Mouse (Mus musculus): ENCODE measurements around the gene Adamts2. TPM values are rescaled to one million over a fixed set of nuclear protein-coding genes. Genes with fewer than 3 reads are reported as not detected.

The Adamts2 gene
- total RNA-seq, 1 experiment from 2014 or later: 5.0 TPM

GRCm38 (mm10) chr11:50671820-50672310, 70.0 kb downstream of the Adamts2 start:
- DNase-seq: no peak

GRCm38 (mm10) chr11:50672866-50673265, 71.0 kb downstream of the Adamts2 start:
- DNase-seq: peak; percentile 64

GRCm38 (mm10) chr11:50673525-50674250, 71.8 kb downstream of the Adamts2 start:
- no peak for DNase-seq

GRCm38 (mm10) chr11:50674390-50674789, 72.5 kb downstream of the Adamts2 start:
- peak; percentile 48 for DNase-seq

GRCm38 (mm10) chr11:50678650-50679049, 76.8 kb downstream of the Adamts2 start:
- DNase-seq: no peak

- DNase-seq: no peak
These were observed 80.1 kb downstream of the Adamts2 start for GRCm38 (mm10) chr11:50681940-50682339.

- no peak for DNase-seq
These were observed 81.9 kb downstream of the Adamts2 start for GRCm38 (mm10) chr11:50683821-50684220.

GRCm38 (mm10) chr11:50688584-50688983, 86.7 kb downstream of the Adamts2 start:
- no peak for DNase-seq

- DNase-seq: no peak
These were observed 87.8 kb downstream of the Adamts2 start for GRCm38 (mm10) chr11:50689672-50690071.

- no peak for DNase-seq
These were observed 98.1 kb downstream of the Adamts2 start for GRCm38 (mm10) chr11:50699971-50700370.

GRCm38 (mm10) chr11:50700496-50700895, 98.6 kb downstream of the Adamts2 start:
- DNase-seq: no peak

- no peak for DNase-seq
These were observed 101.5 kb downstream of the Adamts2 start for GRCm38 (mm10) chr11:50703397-50703796.

- no peak for DNase-seq
These were observed 102.6 kb downstream of the Adamts2 start for GRCm38 (mm10) chr11:50704511-50704910.

GRCm38 (mm10) chr11:50707259-50707658, 105.4 kb downstream of the Adamts2 start:
- no peak for DNase-seq

GRCm38 (mm10) chr11:50713610-50714202, 111.8 kb downstream of the Adamts2 start:
- DNase-seq: no peak

- no peak for DNase-seq
These were observed 113.2 kb downstream of the Adamts2 start for GRCm38 (mm10) chr11:50715091-50715490.

GRCm38 (mm10) chr11:50717381-50717897, 115.6 kb downstream of the Adamts2 start:
- no peak for DNase-seq

- no peak for DNase-seq
These were observed 117.0 kb downstream of the Adamts2 start for GRCm38 (mm10) chr11:50718862-50719261.

GRCm38 (mm10) chr11:50720421-50720820, 118.5 kb downstream of the Adamts2 start:
- no peak for DNase-seq

GRCm38 (mm10) chr11:50720856-50721550, 119.1 kb downstream of the Adamts2 start:
- peak; percentile 62 for DNase-seq

- DNase-seq: no peak
These were observed 123.7 kb downstream of the Adamts2 start for GRCm38 (mm10) chr11:50725595-50725994.

GRCm38 (mm10) chr11:50726035-50726434, 124.2 kb downstream of the Adamts2 start:
- no peak for DNase-seq

GRCm38 (mm10) chr11:50733146-50733545, 131.3 kb downstream of the Adamts2 start:
- DNase-seq: peak; percentile 24

Data from adrenal gland, postnatal 25 days (tissue).